Mouse (Mus musculus): ENCODE results near the gene Cenpa. TPM values are rescaled to one million over a fixed set of nuclear protein-coding genes. Genes with fewer than 3 reads are reported as not detected.
A peak's percentile ranks its signal among the peaks of the same experiment; 100 is the strongest.

The Cenpa gene
- polyA plus RNA-seq, 1 experiment from 2014 or later, result 175 TPM

DNA sequence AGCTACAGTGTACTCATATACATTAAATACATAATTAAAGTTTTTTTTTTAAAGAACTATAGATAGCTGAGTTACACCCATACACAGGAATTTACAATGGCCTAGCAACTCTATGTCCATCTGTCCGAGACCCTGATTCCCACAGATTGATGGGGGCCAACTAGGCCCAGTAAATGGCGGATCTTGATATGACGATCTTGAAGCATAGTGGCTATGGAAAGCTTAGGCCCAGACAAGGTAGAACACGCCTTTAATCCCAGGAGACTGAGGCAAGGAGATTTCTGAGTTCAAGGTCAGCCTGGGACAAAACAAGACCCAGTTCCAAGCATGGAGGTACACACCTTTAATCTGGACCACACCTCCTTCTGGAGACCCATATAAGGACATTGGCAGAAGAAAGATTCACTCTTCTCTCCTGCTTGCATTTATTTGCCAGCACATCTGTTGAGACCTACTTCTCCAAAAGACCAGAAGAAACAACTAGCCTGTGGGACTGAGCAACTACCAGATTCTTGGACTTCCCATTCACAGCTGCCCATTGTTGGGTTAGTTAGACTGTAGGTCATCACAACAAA is 12.2 kb downstream of the Cenpa start:
- no peak overlapping the region for H3K9ac ChIP-seq (ENCODE audit: low read depth, low read length)
- H3K36me3 ChIP-seq (ENCODE audit: insufficient read depth, low read length), result 0 out of 2 replicates have a peak, but pooled peaks cover 10% of the 10 kb centered on the region
- no peaks in the 10 kb centered on the region for H3K4me1 ChIP-seq (replicated peaks; ENCODE audit: insufficient read depth, low read length)
- no peak for TF ChIP-seq CTCF (IDR thresholded peaks at IDR 0.05; ENCODE audit: low read depth)
- ATAC-seq (replicated peaks; ENCODE audit: low FRiP score, low read depth) (no peak), DNase-seq (ENCODE audit: low spot score) (no peak)
- H3K27ac ChIP-seq, result no peak overlapping the region
- H3K4me2 ChIP-seq (ENCODE audit: low read length), result no peak overlapping the region
- no peak overlapping the region for H3K4me3 ChIP-seq (replicated peaks; ENCODE audit: low read depth, low read length)
- no peaks in the 10 kb centered on the region for H3K9me3 ChIP-seq (replicated peaks; ENCODE audit: low read length)
- 100% methylated on average over 4 of the region's 4 CpGs for WGBS
- H3K27me3 ChIP-seq (ENCODE audit: insufficient read depth, low read length), result no peaks in the 10 kb centered on the region

DNA sequence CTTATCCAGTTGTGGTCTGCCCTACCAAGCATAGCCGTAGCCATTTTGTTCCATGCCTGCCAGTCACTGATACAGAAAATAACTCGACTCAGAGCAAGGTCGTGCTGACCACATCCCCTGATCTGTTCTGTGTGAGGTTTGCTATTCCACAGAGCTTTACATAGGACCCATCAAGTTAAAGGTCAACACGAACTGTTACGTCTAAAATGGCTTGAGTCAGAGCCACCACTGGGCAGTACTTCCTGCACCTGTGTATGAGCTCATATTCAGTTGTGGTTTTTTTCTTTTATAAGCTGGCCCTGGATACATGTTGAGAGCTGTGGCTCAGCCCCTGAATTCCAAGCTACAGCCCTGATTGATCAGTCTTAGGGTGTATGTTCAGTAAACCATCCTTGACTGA is 13.0 kb downstream of the Cenpa start:
- ATAC-seq (replicated peaks; ENCODE audit: low FRiP score, low read depth), result no peak
- H3K4me1 ChIP-seq (replicated peaks; ENCODE audit: insufficient read depth, low read length), result no peaks in the 10 kb centered on the region
- no peak for DNase-seq (ENCODE audit: low spot score)
- H3K9me3 ChIP-seq (replicated peaks; ENCODE audit: low read length), result no peaks in the 10 kb centered on the region
- no peaks in the 10 kb centered on the region for H3K27me3 ChIP-seq (ENCODE audit: insufficient read depth, low read length)
- H3K4me3 ChIP-seq (replicated peaks; ENCODE audit: low read depth, low read length), result no peak overlapping the region
- H3K27ac ChIP-seq, result no peak overlapping the region
- no peak for TF ChIP-seq CTCF (IDR thresholded peaks at IDR 0.05; ENCODE audit: low read depth)
- 76% methylated on average over 5 of the region's 5 CpGs for WGBS
- 0 out of 2 replicates have a peak, but pooled peaks cover 7% of the 10 kb centered on the region for H3K36me3 ChIP-seq (ENCODE audit: insufficient read depth, low read length)
- no peak overlapping the region for H3K9ac ChIP-seq (ENCODE audit: low read depth, low read length)
- H3K4me2 ChIP-seq (ENCODE audit: low read length), result no peak overlapping the region

DNA sequence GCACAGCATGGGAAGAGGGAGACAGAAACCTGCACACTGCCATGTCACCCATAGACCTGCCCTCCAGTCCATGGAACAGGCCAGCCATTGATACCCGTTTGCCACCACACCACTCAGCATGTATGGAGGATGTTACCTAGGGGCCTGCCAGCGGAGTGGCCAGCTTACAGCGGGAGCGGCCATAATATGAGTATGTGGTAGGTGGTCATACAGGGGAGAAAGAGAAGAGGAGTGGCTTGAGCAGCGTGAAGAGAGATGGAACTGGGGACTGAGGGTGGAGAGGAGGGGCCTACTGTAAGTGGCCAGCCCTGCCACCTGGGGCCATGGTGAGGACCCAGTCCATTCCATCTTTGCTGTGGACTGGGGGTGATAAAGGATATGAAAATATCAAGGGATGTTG is 15.4 kb downstream of the Cenpa start:
- no peaks in the 10 kb centered on the region for H3K4me1 ChIP-seq (replicated peaks; ENCODE audit: insufficient read depth, low read length)
- TF ChIP-seq CTCF (IDR thresholded peaks at IDR 0.05; ENCODE audit: low read depth), result no peak
- no peaks in the 10 kb centered on the region for H3K9me3 ChIP-seq (replicated peaks; ENCODE audit: low read length)
- ATAC-seq (replicated peaks; ENCODE audit: low FRiP score, low read depth) (no peak), DNase-seq (ENCODE audit: low spot score) (no peak)
- no peak overlapping the region for H3K4me3 ChIP-seq (replicated peaks; ENCODE audit: low read depth, low read length)
- H3K4me2 ChIP-seq (ENCODE audit: low read length), result no peak overlapping the region
- 86% methylated on average over 5 of the region's 5 CpGs for WGBS
- H3K36me3 ChIP-seq (ENCODE audit: insufficient read depth, low read length), result no peaks in the 10 kb centered on the region
- H3K27me3 ChIP-seq (ENCODE audit: insufficient read depth, low read length), result no peaks in the 10 kb centered on the region
- no peak overlapping the region for H3K9ac ChIP-seq (ENCODE audit: low read depth, low read length)
- no peak overlapping the region for H3K27ac ChIP-seq

DNA sequence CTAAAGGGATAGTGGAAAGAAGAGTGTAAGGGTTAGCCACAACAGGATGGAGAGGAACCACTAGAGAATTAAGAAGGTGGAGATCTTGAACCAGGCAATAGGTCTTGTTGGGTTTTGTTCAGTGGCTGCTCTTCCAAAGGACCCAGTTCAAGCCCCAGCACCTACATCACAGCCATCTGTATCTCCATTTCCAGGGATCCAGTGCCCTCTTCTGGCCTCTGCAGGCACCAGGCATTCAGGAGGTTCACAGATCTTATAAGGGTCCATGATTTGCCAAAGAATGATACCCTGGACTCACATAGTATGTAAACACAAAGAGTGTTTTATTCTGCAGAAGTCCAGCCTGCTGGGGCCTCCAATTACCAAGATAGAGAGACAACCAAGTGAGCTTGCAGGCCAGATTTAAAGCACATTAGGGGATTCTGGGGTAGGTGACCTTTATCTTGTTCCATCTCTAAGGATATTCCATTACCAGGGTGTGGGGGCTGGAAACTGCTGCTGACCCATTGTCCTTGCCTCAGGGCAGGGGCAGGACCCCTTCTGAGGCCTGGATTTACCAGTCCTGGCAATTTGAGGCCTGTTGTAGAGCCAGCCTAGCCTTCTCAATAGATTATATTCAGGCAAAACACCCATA is 16.5 kb downstream of the Cenpa start:
- DNase-seq (ENCODE audit: low spot score), result no peak
- TF ChIP-seq CTCF (IDR thresholded peaks at IDR 0.05; ENCODE audit: low read depth), result peak; percentile 57
- no peak overlapping the region for H3K27ac ChIP-seq

DNA sequence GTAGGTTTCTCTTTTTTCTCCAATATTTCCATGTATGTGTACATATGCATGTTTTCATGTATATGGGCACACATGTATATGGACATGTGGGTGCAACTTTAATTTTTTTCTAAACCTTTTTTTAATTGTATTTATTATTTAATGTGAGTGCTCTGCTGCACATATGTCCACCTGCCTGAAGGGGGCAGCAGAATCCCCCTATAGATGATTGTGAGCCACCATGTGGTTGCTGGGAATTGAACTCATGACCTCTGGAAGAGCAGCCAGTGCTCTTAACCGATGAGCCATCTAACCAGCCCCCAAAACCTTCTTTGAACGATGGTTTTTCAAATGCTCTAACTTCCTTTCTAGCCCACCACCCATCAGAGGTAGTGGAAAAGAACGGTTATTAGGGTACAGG is 17.4 kb downstream of the Cenpa start:
- no peaks in the 10 kb centered on the region for H3K4me1 ChIP-seq (replicated peaks; ENCODE audit: insufficient read depth, low read length)
- H3K9me3 ChIP-seq (replicated peaks; ENCODE audit: low read length), result no peaks in the 10 kb centered on the region
- 78% methylated on average over 3 of the region's 3 CpGs for WGBS
- ATAC-seq (replicated peaks; ENCODE audit: low FRiP score, low read depth) (no peak), DNase-seq (ENCODE audit: low spot score) (no peak)
- H3K4me2 ChIP-seq (ENCODE audit: low read length), result no peak overlapping the region
- no peak overlapping the region for H3K4me3 ChIP-seq (replicated peaks; ENCODE audit: low read depth, low read length)
- H3K9ac ChIP-seq (ENCODE audit: low read depth, low read length), result no peak overlapping the region
- no peaks in the 10 kb centered on the region for H3K36me3 ChIP-seq (ENCODE audit: insufficient read depth, low read length)
- H3K27me3 ChIP-seq (ENCODE audit: insufficient read depth, low read length), result no peaks in the 10 kb centered on the region
- H3K27ac ChIP-seq, result no peak overlapping the region
- TF ChIP-seq CTCF (IDR thresholded peaks at IDR 0.05; ENCODE audit: low read depth), result peak; percentile 37; the same call in 1 of the 2 replicates

More for the DNA sequence above, 16.5 kb downstream of the Cenpa start:
- no peak overlapping the region for H3K9ac ChIP-seq (ENCODE audit: low read depth, low read length)
- H3K4me3 ChIP-seq (replicated peaks; ENCODE audit: low read depth, low read length), result no peak overlapping the region
- H3K27me3 ChIP-seq (ENCODE audit: insufficient read depth, low read length), result no peaks in the 10 kb centered on the region
- no peaks in the 10 kb centered on the region for H3K9me3 ChIP-seq (replicated peaks; ENCODE audit: low read length)
- no peaks in the 10 kb centered on the region for H3K36me3 ChIP-seq (ENCODE audit: insufficient read depth, low read length)
- ATAC-seq (replicated peaks; ENCODE audit: low FRiP score, low read depth), result no peak
- H3K4me2 ChIP-seq (ENCODE audit: low read length), result no peak overlapping the region
- no peaks in the 10 kb centered on the region for H3K4me1 ChIP-seq (replicated peaks; ENCODE audit: insufficient read depth, low read length)

DNA sequence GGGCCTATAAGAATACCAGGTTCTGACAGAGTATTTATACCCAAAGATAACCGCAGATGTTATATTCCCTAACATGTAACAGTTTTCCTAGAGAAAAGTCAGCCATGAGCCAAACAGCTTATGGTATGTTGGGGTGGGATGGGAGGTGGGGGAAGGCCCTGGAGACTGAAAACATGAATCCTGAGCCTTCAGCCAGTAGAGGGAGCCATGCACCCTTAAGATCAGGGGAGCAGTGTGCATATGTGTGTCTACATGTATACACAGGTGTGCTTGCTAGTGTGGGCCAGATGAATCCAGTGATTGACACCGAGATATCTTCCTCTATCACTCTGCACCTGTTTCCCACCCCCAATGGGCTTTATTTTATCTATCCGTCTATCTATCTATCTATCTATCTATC is 20.2 kb downstream of the Cenpa start:
- DNase-seq (ENCODE audit: low spot score), result peak; percentile 49
- H3K36me3 ChIP-seq (ENCODE audit: insufficient read depth, low read length), result no peaks in the 10 kb centered on the region
- 74% methylated on average over 3 of the region's 3 CpGs for WGBS
- H3K9me3 ChIP-seq (replicated peaks; ENCODE audit: low read length), result no peaks in the 10 kb centered on the region
- no peak overlapping the region for H3K9ac ChIP-seq (ENCODE audit: low read depth, low read length)
- H3K27me3 ChIP-seq (ENCODE audit: insufficient read depth, low read length), result no peaks in the 10 kb centered on the region
- H3K4me2 ChIP-seq (ENCODE audit: low read length), result no peak overlapping the region
- no peak overlapping the region for H3K4me3 ChIP-seq (replicated peaks; ENCODE audit: low read depth, low read length)
- ATAC-seq (replicated peaks; ENCODE audit: low FRiP score, low read depth), result no peak
- H3K4me1 ChIP-seq (replicated peaks; ENCODE audit: insufficient read depth, low read length), result no peaks in the 10 kb centered on the region
- no peak overlapping the region for H3K27ac ChIP-seq
- peak; percentile 66; the same call in 1 of the 2 replicates for TF ChIP-seq CTCF (IDR thresholded peaks at IDR 0.05; ENCODE audit: low read depth)

Data from kidney, postnatal 0 days (tissue).